Mouse (Mus musculus) adrenal gland, postnatal 10 days (tissue): Measurements from ENCODE around the gene Alpl. TPM values are rescaled to one million over a fixed set of nuclear protein-coding genes. Genes with fewer than 3 reads are reported as not detected.

Source experiments
- DNase-seq: peaks from one replicate; pipeline ENCODE4 v3.0.0; 2021; ENCODE audit warnings: mixed read lengths
- total RNA-seq, 2 experiments: library from RNA; stranded (reverse); gene quantifications; 2 replicates each; pipeline ENCODE4 v1.2.3; 2021

The Alpl gene
- total RNA-seq, 2 experiments from 2014 or later: 11.5 to 19.7 TPM

- DNase-seq: no peak
These were observed 58.4 kb downstream of the Alpl start for GRCm38 (mm10) chr4:137737760-137738159.

DNA sequence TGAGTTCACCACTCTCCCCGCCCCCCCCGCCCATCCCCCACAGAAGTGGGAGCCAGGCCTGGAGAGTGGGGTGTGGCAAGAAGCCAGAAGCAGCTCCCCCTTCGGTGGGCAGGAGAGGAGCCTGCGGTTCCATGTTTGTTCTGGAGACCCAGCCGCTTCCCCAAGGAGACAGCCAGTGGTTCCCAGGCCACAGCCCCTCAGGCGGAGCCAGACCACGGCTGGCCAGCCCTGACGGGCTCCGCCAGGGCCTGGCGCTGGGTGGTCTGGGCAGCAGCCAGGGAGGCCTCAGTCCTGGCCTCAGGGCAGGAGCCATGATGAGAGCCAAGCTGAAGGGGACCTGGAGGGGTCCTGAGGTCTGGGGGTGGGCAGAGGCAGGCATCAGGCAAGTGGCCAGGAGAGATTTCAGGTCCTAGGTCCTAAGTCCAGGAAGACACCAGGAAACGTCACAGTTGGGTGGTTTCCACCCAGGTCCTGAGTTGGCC is 59.9 kb downstream of the Alpl start:
- no peak for DNase-seq

DNA sequence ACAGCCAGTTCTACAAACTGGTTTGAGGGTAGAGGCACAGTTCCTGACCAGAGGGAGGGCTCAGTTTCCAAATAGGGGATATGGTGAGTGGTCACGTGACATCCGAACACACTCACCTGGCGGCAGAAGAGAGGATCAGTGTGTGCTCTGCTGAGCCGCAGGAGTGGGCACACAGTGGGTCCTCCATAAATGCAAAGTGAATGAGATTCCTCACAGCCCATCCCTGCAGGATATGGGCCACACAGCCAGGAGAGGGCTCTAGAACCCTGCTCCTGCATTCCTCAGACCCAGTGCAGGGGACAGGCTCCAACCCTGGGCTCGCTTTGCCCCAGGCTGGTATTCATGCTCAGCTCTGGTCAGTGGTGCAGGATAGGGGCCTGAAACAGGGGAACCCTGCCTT is 62.7 kb downstream of the Alpl start:
- DNase-seq: no peak

DNA sequence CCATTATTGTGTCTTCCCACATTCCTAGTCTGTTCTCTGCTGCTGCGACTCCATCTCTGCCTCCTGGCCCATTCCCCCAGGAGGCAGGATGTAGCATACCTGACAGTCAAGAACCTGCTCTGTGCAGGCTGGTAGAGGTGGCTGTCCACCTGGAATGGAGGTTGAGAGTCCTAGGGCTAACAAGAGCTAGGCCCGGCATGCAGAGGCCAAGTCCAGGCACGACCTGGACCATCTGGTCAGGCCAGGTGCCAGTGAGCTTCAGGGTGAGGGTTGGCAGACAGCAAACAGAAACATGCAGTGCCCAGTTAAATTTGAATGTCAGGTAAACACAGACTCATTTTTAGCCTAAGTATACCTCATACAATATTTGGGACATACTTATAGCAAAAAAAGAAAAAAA is 63.2 kb downstream of the Alpl start:
- no peak for DNase-seq

DNA sequence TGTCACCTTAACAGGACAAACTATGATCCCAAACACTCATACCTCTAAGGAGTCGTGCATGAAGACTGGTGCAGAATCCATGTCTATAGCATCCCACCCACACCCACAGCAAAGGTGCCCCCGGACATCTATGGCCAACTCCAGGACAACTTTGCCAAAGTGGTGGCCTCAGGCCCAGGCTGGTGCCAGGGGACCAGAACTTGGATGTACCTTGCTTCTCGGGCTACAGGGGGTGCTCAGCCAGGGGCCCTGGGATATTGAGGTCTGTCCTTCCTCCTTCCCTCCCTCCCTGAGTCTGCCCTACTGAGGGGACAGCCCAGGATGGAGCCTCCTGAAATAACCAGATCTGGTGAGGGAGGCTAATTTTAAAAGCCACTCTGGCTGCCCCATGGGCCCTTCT is 63.8 kb downstream of the Alpl start:
- no peak for DNase-seq

- no peak for DNase-seq
These were observed 64.3 kb downstream of the Alpl start for GRCm38 (mm10) chr4:137731891-137732290.

DNA sequence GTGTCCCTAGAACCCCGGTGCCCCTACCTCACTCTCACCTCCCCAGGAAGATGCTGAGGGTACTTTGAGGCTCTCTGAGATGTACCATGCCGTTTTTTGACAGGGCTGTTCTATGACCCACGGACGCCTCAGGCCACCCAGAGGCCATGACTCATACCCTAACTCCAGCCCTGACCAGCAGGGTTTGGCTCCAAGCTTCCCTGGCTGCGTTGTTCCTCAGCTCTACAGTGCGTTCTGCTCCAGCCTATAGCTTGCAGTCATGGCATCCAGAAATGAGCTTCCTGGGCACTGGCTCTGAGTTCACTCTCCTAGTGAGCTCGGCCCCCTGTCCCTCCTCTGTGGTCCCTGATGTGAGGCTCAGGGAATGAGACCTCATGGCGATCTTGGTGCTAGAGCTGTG is 65.4 kb downstream of the Alpl start:
- DNase-seq: no peak

DNA sequence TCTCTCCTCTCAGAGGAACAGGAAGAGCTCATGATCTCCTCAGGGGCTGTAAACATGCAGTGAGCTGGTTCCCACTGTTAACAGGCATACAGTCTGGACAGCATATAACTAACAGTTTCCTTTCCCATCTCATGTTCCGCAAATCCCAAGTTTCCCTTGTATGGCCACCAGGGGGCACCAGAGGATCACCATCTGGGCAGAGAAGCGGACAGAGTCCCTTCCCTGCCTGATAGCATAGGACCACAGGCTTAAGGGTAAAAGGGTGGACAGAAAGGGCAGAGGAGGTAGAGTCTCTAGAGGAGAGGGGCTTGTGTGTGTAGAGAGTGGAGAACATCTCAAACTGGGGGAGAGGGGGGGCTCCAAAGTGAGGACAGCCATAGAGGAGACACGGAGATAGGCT is 66.0 kb downstream of the Alpl start:
- peak; percentile 95 for DNase-seq

GRCm38 (mm10) chr4:137729155-137729855 is 66.9 kb downstream of the Alpl start:
- no peak for DNase-seq

GRCm38 (mm10) chr4:137728399-137729154 is 67.6 kb downstream of the Alpl start:
- no peak for DNase-seq

GRCm38 (mm10) chr4:137727506-137728187 is 68.5 kb downstream of the Alpl start:
- no peak for DNase-seq

- no peak for DNase-seq
These were observed 69.3 kb downstream of the Alpl start for GRCm38 (mm10) chr4:137726739-137727505.

DNA sequence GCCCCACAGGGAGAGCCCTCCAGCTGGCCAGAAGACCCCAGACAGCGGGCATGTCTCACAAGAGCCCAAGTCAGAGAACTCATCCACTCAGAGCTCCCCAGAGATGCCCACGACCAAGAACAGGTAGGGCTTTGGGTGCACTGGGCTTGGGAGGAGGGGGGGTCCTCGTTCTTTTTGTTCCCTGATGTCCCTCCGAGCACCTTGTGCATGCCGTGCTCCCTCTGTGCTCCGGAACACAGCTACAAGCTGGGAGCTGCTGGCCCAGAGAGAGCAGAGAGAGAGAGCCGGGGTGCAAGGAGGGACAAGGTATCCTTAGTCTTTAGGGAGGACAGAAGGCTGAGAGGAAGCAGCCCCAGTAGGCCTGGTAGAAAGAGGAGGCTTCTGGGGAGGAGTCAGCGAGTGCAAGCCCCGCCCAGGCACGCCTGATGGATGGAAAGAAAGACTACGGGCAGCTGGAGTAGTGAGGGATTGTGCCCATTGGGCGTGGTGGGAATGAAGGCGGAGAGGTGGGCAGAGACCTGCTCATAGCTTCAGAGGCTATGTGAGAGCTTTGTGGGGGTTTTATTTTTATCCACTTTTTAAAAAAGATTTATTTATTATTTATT is 70.5 kb downstream of the Alpl start:
- DNase-seq: no peak

DNA sequence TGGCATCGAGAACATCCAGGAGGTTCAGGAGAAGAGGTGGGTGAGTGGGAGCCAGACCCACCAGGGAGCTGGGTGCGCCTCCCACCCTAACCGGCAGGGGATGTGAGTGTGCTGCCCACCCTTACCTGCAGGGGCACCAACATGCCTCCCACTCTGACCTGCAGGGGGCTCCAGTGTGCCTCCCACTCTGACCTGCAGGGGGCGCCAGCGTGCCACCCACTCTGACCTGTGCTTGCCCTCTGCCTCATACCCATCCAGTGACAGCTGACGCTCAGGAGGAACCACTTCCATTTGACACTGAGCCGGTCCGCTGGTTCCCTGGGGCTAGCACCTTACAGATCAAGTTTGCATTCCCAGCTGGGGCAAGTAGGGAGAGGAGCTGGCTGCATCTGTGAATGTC is 71.4 kb downstream of the Alpl start:
- DNase-seq: peak; percentile 80

GRCm38 (mm10) chr4:137724212-137724611 is 72.0 kb downstream of the Alpl start:
- DNase-seq: peak; percentile 60

DNA sequence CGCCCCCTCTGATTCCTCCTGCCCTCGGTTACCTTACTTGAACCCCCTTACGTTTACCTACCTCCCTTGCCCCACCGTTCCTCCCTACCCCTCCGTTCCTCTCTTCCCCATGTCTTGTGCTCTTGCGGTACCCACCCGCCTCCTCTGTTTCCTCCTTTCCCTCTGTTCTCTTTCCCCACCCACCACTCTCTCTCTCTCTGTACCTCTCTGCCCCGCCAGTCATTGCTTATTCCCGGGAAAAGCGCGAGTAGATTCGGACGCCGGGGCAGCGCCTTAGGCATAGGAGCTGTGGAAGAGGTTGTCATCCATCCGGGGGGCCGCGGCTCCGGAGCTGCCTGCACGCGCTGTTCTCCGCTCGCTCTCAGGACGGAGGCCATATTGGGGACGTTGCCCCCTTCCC is 72.7 kb downstream of the Alpl start:
- DNase-seq: no peak

DNA sequence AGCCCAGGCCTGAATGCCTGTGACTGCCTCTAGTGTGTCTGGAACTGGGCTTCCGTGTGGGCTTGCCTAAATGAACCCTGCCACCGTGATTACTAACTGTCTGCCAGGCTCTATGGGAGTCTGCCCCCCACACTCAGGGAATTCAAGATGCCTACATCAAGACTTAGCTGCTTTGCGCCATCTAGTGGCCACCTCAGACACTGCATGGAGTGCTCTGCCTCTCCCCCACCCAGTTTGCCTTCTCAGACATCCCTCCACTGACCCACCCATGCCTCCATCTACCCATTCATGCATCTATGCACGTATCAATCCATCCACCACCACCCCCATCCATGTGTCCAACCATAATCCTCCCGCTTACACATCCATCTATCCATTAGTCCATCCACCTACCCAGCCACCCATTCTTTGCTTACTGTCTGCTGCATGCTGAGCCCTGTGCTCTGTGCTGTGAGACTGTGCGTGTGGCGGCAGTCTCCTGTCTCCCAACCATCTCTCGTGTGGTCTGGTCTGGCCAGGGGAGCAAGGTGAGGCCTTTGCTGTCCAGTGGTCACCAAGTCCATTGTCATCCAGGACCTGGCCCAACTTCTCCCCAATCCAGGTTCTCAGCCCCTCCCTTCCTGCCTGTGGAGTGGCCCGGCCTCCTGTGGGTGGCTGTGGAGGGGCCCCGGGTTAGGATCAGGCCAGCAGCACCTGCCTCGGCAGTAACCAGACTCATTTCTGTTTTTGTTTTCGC is 73.3 kb downstream of the Alpl start:
- peak; percentile 84 for DNase-seq

DNA sequence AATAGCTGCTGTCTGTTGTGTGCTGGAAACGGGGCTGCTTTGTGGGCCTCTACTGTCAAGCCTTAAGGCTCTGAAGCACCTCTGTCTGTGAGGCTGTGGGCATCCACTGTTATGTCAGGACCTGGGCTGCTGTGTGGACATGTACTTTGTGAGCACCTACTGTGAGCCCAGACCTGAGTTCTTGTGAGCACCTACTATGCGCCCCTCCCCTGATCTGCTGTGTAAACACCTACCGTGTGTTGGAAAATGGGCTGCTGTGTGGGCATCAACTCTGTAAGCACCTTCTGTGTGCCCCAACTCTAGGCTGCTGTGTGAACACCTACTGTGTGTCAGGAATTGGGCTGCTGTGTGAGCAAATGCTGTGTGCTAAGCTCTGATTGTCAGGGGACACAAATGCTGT is 74.0 kb downstream of the Alpl start:
- no peak for DNase-seq

DNA sequence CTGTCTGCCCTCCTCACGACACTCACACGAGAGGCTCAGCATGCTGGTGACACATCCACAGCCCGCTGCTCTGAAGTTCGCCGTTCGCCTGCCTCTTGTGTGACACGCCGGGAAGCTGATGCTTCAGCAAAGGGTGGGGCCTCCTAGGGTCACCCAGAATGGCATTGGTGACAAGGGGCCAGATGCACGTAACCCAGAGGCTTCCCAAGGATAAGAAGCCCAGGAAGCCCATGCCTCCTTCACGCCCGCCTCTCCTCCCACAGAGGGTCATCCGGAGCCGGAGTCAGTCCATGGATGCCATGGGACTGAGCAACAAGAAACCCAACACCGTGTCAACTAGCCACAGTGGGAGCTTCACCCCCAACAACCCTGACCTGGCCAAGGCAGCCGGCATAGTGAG is 74.6 kb downstream of the Alpl start:
- no peak for DNase-seq

DNA sequence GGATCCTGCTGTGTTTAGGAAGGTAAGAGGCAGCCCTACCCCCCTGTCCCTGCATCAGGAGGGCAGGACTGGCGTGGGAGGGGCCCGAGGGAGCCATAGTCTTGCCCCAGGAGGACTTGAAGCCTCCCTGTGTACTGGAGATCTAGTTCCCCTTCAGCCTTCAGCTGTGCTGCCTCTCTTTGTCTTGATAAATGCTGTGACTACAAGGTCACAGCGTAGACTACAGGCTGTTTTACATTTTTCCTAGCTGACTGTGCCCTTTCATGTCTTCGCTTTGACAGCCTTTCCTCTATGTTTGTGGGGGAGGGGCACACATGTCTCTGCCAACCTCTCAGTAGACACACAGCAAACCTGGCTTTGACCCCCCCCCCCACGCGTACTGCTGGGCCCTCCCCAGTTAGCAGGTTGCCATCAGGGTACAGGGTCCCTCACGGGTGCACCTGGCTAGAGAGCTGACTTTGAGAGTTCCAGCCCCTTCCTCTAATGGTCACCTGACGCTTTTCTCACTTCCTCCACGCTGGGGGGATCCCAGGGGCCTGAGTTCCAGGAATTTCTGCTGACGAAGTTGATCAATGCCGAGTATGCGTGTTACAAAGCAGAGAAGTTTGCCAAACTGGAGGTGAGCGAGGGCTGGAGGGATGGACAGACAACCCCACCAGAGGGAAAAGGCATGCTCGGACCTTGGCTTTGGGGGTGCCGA is 76.7 kb downstream of the Alpl start:
- DNase-seq: peak; percentile 74

DNA sequence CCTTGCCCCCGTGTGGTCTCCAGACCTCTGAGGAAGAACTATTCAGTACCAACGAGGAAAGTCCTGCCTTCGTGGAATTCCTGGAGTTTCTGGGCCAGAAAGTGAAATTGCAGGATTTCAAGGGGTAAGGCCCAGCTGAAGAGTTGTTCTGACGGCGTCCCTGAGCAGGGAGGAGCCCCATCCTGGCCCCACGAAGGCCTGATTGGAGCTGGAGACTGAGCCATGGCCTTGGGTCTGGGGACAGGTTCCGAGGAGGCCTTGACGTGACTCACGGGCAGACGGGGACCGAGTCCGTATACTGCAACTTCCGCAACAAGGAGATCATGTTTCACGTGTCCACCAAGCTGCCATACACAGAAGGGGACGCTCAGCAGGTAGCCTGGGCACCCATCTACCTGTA is 78.5 kb downstream of the Alpl start:
- peak; percentile 77 for DNase-seq
